Mouse (Mus musculus) stomach, embryonic 15.5 days (tissue): ENCODE results near the gene Mdc1. TPM values are rescaled to one million over a fixed set of nuclear protein-coding genes. Genes with fewer than 3 reads are reported as not detected.

Experiments
- ATAC-seq: fragments of 200-750 bp; cut with Nextera tagmentation; 2 replicates; pipeline ENCODE4 v1.8.0; 2017; ENCODE audit warnings: low read depth, moderate number of reproducible peaks, moderate TSS enrichment; ENCODE audit not compliant: insufficient read depth, low FRiP score
- H3K27ac ChIP-seq: fragments of 300-500 bp; sonication (generic); 2 replicates; pipeline ENCODE4 v1.5.1; 2015; ENCODE audit warnings: mild to moderate bottlenecking, inconsistent platforms
- H3K27me3 ChIP-seq: fragments of 300-500 bp; sonication (generic); replicated peaks from 2 replicates; pipeline ENCODE4 v1.6.1; 2015; ENCODE audit warnings: inconsistent platforms
- H3K36me3 ChIP-seq: fragments of 300-500 bp; sonication (generic); 2 replicates; pipeline ENCODE4 v1.6.1; 2015; ENCODE audit warnings: inconsistent platforms
- H3K4me1 ChIP-seq: fragments of 300-500 bp; sonication (generic); 2 replicates; pipeline ENCODE4 v1.6.1; 2015; ENCODE audit warnings: inconsistent platforms
- H3K4me2 ChIP-seq: fragments of 300-500 bp; sonication (generic); 2 replicates; pipeline ENCODE4 v1.6.1; 2015; ENCODE audit warnings: mild to moderate bottlenecking, inconsistent platforms
- H3K4me3 ChIP-seq: fragments of 300-500 bp; sonication (generic); replicated peaks from 2 replicates; pipeline ENCODE4 v1.5.1; 2015; ENCODE audit warnings: inconsistent platforms
- H3K9ac ChIP-seq: fragments of 300-500 bp; sonication (generic); 2 replicates; pipeline ENCODE4 v1.6.1; 2015; ENCODE audit warnings: inconsistent platforms
- H3K9me3 ChIP-seq: fragments of 300-500 bp; sonication (generic); 2 replicates; pipeline ENCODE4 v1.6.1; 2016; ENCODE audit warnings: inconsistent platforms
- WGBS: fragments of 180-500 bp; shearing (Covaris S2); methylation state at CpG from one replicate; pipeline ENCODE4 v1.1.7; 2015; 5-methylcytosine and 5-hydroxymethylcytosine counted together
- polyA plus RNA-seq: library from polyadenylated mRNA; unstranded; fragments of >200 nt; fragmentation: Nextera tagmentation; extraction: Ambion mirVana; gene quantifications from 2 replicates; pipeline ENCODE4 v1.2.1, GENCODE M21; 2015

Gene Mdc1
- polyA plus RNA-seq, 1 experiment from 2014 or later, result 15.2 TPM

DNA sequence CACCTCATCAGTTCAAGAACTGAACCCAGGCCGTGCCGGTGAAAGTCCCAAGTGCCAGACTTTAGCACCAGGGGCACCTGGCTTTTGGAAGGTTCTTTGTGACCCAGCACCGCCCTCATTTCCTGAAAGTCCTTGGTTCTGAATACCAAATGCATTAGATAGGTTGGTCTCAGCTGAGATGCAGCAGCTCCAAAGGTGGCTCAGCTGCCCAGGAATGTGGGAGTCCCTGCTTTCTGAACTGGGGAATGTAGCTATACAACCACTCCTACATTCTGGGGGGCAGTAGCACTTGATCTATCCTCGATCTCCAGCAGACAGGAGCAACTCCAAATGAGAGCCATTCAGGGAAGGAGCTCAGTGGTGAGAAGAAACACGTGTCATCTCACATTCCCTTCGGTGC, 28.6 kb upstream of the Mdc1 start:
- Histone ChIP-seq H3K9ac (no peak overlapping the region), H3K27ac (peak overlapping the region; percentile 78), H3K36me3 (no peaks in the 10 kb centered on the region), H3K4me2 (no peak overlapping the region), H3K4me3 (no peak overlapping the region), H3K27me3 (no peaks in the 10 kb centered on the region), H3K4me1 (peaks cover 29% of the 10 kb centered on the region), H3K9me3 (no peaks in the 10 kb centered on the region)
- WGBS, result 54% methylated on average over 6 of the region's 6 CpGs
- no peak for ATAC-seq

DNA sequence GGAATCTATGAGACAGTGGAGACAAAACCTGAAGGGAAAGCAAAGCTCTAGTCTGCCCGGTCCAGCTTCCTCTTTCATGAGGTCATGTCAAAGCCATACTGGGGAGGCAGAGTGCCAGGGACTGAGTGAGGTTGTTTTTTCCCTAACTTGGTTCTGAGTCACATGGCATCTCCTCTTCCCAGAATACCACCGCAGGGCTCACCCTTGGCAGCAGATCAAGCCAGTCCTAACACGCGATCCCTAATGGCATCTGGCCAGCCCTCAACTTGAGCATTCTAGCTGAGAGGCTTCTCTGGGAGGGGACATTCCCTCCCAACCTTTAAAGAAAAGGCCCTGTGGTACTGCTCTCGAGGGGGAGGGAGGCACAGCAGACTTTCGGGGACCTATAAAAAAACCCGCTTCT, 28.1 kb upstream of the Mdc1 start:
- H3K4me3 ChIP-seq, result no peak overlapping the region
- no peaks in the 10 kb centered on the region for H3K27me3 ChIP-seq
- H3K4me1 ChIP-seq, result peaks cover 29% of the 10 kb centered on the region
- no peak overlapping the region for H3K9ac ChIP-seq
- peak overlapping the region; percentile 1; the same call in 1 of the 2 replicates for H3K4me2 ChIP-seq
- H3K27ac ChIP-seq, result peak overlapping the region; percentile 78
- H3K9me3 ChIP-seq, result no peaks in the 10 kb centered on the region
- ATAC-seq, result peak; percentile 71
- 24% methylated on average over 7 of the region's 7 CpGs for WGBS
- no peaks in the 10 kb centered on the region for H3K36me3 ChIP-seq

DNA sequence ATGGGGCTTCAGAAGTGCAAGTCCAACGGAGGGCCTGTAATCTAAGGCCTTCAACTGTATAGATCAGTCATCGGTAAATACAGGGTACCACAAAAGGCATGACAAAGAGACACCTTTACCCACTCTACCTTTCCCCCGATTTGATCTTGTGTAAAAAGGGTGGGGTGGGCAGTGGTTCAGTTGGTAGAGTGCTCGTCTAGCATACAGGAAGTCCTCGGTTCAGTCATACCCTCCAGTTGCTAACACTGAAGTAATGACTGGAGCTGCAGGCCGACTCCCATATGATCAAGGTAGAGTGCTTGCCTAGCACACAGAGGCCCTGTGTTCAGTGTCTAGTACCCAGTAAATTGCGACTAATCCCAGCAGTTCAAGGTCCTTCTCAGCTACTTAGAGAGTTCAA, 27.7 kb upstream of the Mdc1 start:
- no peaks in the 10 kb centered on the region for H3K27me3 ChIP-seq
- no peak overlapping the region for H3K4me3 ChIP-seq
- peak; percentile 10 for ATAC-seq
- no peaks in the 10 kb centered on the region for H3K9me3 ChIP-seq
- peaks cover 29% of the 10 kb centered on the region for H3K4me1 ChIP-seq
- 58% methylated on average over 7 of the region's 7 CpGs for WGBS
- H3K9ac ChIP-seq, result no peak overlapping the region
- peak overlapping the region; percentile 78 for H3K27ac ChIP-seq
- H3K36me3 ChIP-seq, result no peaks in the 10 kb centered on the region
- peak overlapping the region; percentile 1; the same call in 1 of the 2 replicates for H3K4me2 ChIP-seq

DNA sequence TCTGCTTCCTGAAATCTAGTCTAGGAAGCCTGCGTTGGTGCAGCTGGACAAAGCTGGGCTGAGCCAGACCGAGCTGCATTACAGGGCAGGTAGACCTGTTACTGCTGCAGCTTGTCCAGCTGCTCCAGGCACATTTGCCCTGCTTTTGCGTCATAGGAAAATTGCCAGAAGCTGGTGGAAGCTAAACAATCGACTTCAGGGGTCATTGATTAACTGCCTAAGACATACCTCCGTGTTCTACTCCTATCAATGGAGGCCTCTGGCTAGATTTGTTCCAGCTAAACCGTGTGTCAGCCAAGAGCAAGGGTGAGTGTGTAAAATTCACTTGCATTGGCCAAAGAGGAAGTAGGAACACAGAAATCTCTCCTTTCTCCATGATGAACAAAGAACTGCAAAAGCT, 26.6 kb upstream of the Mdc1 start:
- Histone ChIP-seq H3K9me3 (no peaks in the 10 kb centered on the region), H3K4me1 (peaks cover 29% of the 10 kb centered on the region), H3K27me3 (no peaks in the 10 kb centered on the region), H3K27ac (peak overlapping the region; percentile 66), H3K4me2 (no peak overlapping the region), H3K36me3 (no peaks in the 10 kb centered on the region), H3K4me3 (no peak overlapping the region), H3K9ac (no peak overlapping the region)
- WGBS, result 26% methylated on average over 6 of the region's 6 CpGs
- ATAC-seq, result no peak

DNA sequence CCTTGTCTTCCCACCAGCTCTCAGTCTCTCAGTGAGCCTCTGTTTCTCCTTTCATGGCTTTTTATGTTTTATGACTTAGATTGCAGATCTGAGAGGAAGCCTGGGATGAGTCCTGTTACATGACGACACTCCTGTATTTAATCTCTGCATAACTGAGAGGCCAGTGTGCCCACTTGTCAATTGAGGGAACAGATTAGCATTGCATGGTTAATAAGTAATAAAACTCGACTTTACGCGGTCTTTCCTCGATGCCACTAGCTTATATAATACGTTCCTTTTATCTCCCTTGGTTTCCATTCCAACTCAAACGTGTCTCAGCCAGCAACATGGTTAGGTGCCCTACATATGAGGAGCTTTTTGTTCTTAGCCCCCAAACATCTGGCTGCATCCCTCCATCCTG, 25.5 kb upstream of the Mdc1 start:
- no peak for ATAC-seq
- Histone ChIP-seq H3K36me3 (no peaks in the 10 kb centered on the region), H3K9me3 (no peaks in the 10 kb centered on the region), H3K4me1 (peaks cover 29% of the 10 kb centered on the region), H3K4me3 (no peak overlapping the region), H3K9ac (no peak overlapping the region), H3K4me2 (no peak overlapping the region), H3K27ac (0 out of 2 replicates have a peak overlapping the region, but pooled peaks have one; percentile 12), H3K27me3 (no peaks in the 10 kb centered on the region)
- WGBS, result 56% methylated on average over 7 of the region's 7 CpGs

DNA sequence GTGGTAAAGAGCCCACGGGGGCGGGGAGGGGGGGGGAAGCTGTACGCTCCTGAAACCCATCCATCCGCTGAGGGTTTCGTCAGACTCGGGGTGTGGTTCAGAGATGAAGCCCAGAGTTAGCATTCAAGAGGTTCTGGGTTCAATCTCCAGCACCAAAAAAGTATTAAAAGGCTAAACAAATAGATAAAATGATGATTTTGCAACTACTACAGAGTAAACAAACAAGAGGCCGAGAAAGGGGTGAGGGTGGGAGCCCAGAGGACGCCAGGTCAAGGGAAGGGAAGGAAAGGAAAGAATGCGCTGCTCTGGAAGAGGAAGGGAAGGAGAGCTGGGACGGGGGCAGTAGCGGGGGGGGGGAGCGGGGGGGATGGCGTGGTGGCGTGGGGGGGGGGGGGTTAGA, 24.6 kb upstream of the Mdc1 start:
- 45% methylated on average over 8 of the region's 14 CpGs for WGBS
- Histone ChIP-seq H3K27ac (no peak overlapping the region), H3K27me3 (no peaks in the 10 kb centered on the region), H3K9ac (no peak overlapping the region), H3K4me2 (no peak overlapping the region), H3K4me1 (peaks cover 29% of the 10 kb centered on the region), H3K36me3 (no peaks in the 10 kb centered on the region), H3K4me3 (no peak overlapping the region), H3K9me3 (no peaks in the 10 kb centered on the region)
- no peak for ATAC-seq

DNA sequence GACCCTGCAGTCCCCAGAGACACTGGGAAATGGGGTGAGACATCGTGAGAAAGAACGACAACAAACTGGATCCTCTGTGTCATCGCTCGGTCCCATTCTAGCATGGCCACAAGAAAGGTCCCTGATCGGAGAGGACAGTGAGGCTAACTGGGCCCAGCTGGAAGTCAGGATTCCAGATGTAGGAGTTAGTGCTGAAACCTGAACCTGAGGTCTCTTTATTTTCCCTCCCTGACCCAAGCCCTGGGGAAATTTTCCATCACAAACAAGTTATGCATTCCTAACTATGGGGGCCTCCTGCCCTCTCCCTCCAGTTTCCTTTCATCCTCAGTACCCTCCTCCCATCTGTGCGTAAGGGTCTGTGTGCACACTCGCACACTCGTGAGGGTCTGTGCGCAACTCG, 24.1 kb upstream of the Mdc1 start:
- Histone ChIP-seq H3K27ac (no peak overlapping the region), H3K4me2 (no peak overlapping the region), H3K9ac (no peak overlapping the region), H3K27me3 (no peaks in the 10 kb centered on the region), H3K4me3 (no peak overlapping the region), H3K36me3 (no peaks in the 10 kb centered on the region), H3K4me1 (peaks cover 29% of the 10 kb centered on the region), H3K9me3 (no peaks in the 10 kb centered on the region)
- WGBS, result 58% methylated on average over 10 of the region's 10 CpGs
- ATAC-seq, result no peak

DNA sequence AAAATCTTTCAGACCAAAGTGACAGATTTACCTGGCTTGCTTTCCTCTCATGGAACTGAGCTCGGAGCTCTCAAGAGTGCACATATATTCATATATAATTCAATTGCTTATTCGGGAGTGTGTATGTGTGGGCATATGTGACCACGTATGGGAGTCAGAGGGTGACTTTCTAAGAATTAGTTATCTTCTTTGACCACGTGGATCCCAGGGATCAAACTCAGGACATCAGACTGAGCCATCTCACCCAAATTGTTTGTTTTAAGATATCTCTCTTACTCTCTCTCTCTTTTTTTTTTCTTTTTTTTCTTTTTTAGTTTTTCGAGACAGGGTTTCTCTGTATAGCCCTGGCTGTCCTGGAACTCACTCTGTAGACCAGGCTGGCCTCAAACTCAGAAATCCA, 21.2 kb upstream of the Mdc1 start:
- H3K9ac ChIP-seq, result no peak overlapping the region
- H3K4me3 ChIP-seq, result no peak overlapping the region
- H3K27ac ChIP-seq, result no peak overlapping the region
- no peaks in the 10 kb centered on the region for H3K27me3 ChIP-seq
- no peaks in the 10 kb centered on the region for H3K9me3 ChIP-seq
- H3K4me1 ChIP-seq, result peaks cover 26% of the 10 kb centered on the region
- no peak for ATAC-seq
- no peak overlapping the region for H3K4me2 ChIP-seq
- WGBS, result 76% methylated on average over 5 of the region's 5 CpGs
- no peaks in the 10 kb centered on the region for H3K36me3 ChIP-seq

DNA sequence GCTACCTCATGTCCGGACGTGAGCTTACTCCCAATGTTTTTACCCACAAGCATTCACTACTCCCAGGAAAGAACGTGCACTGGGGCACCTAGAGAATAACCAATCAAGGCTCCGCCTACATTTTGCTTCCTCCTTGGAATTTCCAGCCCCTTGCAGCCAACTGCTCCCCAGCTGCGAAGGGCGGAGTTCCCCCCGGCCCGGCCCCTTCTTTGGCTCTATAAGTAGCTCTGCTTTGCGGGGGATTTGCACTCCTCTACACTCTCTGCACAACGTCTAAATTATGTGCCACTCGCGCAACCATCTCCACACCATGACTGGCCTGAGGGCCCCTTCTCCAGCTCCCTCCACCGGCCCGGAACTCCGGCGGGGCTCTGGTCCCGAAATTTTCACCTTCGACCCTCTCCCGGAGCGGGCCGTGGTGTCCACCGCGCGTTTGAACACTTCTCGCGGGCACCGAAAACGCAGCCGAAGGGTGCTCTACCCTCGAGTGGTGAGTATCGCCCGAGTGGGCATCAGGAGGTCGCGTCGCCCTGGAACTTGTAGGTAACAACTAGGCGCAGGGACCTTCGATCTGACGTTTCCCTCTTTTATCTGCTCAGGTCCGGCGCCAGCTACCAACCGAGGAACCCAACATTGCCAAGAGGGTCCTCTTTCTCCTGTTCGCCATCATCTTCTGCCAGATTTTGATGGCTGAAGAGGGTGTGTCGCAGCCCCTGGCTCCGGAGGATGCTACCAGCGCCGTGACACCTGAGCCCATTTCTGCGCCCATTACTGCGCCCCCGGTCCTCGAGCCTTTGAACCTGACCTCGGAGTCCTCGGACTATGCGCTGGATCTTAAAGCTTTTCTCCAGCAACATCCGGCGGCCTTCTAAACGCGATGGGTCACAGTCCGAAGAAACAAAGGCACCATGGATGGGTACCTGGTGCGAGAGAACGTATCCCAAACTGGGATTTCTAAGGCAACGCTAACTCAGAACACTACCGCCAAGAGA, 19.6 kb upstream of the Mdc1 start, which contains the start of gene Ier3:
TSS of gene Ier3 (plus strand) at position 246 of the 992 bp plus-strand sequence.
- WGBS, result 1% methylated on average over 62 of the region's 62 CpGs
- peak within 1 kb of the TSS; percentile 65 for H3K27ac ChIP-seq
- peaks cover 18% of the 10 kb centered on the region for H3K4me1 ChIP-seq
- peak within 1 kb of the TSS; percentile 65 for H3K9ac ChIP-seq
- peak within 1 kb of the TSS; percentile 89 for H3K4me2 ChIP-seq
- H3K4me3 ChIP-seq, result peak within 1 kb of the TSS; percentile 71
- peak; percentile 56 for ATAC-seq
- H3K36me3 ChIP-seq, result 0 out of 2 replicates have a peak, but pooled peaks cover 3% of the 10 kb centered on the region
- no peaks in the 10 kb centered on the region for H3K9me3 ChIP-seq
- no peaks in the 10 kb centered on the region for H3K27me3 ChIP-seq

DNA sequence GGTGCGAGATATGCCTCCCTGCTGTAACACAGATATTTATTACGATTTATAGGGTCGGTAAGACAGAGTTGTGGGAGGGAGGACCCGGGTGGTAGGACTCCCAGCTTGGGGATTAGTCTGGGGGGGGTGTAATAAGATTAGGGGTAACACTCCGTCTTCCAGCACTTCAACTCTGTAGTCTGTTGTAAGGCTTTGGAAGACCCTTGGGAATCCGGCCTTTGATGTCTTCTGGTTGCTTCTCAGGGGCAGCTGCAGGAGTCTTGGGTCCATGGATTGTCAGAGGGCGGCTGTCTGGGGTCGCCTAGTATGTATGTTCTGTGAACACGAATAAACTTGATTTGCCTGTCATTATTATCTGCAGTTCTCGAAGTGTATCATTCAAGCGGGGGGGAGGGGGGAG, 18.8 kb upstream of the Mdc1 start:
- 3% methylated on average over 11 of the region's 11 CpGs for WGBS
- Histone ChIP-seq H3K9ac (peak overlapping the region; percentile 65; the same call in 1 of the 2 replicates), H3K27ac (peak overlapping the region; percentile 57), H3K4me1 (peaks cover 11% of the 10 kb centered on the region), H3K9me3 (no peaks in the 10 kb centered on the region), H3K4me3 (peak overlapping the region; percentile 71), H3K27me3 (no peaks in the 10 kb centered on the region), H3K36me3 (0 out of 2 replicates have a peak, but pooled peaks cover 3% of the 10 kb centered on the region), H3K4me2 (peak overlapping the region; percentile 89)
- ATAC-seq, result no peak

DNA sequence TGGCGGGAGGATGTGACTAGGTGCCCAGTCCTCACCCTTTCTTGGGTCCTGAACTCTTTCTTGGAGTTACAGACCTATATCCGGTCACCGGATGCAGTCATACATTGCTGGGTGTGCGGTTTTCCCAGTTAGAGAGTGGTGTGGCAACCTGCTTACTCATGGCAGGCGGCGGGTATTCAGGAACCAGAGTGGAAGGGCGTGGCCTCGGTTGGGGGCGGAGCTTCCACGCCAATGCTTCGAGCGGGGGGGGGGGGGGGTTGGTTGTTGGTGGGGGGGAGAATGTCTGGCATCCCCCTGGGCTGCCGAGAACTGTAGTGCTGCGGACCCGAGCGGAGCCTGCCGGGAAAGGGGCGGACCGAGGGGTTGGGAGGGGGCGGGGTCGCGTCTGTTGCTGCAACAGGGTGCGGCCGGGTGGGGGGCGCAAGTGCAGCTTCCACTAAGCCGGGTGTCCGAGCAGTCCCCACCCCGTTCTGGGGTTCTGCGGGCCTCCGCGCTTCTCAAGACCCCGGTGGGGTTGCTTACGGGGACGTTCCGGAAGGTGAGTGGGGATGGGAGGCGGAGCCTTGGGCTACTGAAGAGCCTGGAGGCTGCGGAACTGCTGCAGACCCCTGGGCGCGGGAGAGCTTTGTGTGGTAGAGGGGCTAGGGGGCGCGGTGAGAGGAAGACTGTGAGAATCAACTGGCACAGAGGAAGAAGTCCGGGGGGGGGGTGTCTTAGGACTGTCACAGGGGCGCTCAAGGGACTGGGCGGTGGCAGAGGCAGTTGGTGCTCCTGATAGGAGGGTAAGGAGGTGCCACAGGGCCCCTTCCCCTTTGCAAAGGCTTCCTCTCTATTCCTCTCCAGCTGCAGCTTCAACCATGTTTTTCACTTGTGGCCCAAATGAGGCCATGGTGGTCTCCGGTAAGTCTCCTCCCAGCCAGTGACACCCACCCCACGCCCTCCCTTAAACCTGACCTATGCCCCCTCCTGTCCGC, 18.1 kb upstream of the Mdc1 start, which contains the start of gene Flot1:
TSS of gene Flot1 (plus strand) at position 267 of the 974 bp plus-strand sequence.
- peaks cover 10% of the 10 kb centered on the region for H3K4me1 ChIP-seq
- H3K9ac ChIP-seq, result peak within 1 kb of the TSS; percentile 65
- H3K27ac ChIP-seq, result peak within 1 kb of the TSS; percentile 91
- no peaks in the 10 kb centered on the region for H3K27me3 ChIP-seq
- H3K9me3 ChIP-seq, result no peaks in the 10 kb centered on the region
- under 1% methylated on average over 47 of the region's 47 CpGs for WGBS
- H3K36me3 ChIP-seq, result peaks cover 6% of the 10 kb centered on the region; the same call in 1 of the 2 replicates
- ATAC-seq, result peak; percentile 84
- H3K4me2 ChIP-seq, result peak within 1 kb of the TSS; percentile 89
- peak within 1 kb of the TSS; percentile 71 for H3K4me3 ChIP-seq
